Mouse (Mus musculus): ENCODE measurements around the gene Arhgef3.

GRCm38 (mm10) chr14:27280201-27280890 is 165.6 kb downstream of the Arhgef3 start:
- TF ChIP-seq CTCF (IDR thresholded peaks at IDR 0.05), result no peak
- TF ChIP-seq EP300 (IDR thresholded peaks at IDR 0.05), result no peak

Data from lung, postnatal 0 days (tissue).